Mouse (Mus musculus) forebrain, embryonic 12.5 days (tissue): ENCODE data around the gene Mgll. TPM values are rescaled to one million over a fixed set of nuclear protein-coding genes. Genes with fewer than 3 reads are reported as not detected.
A peak's percentile ranks its signal among the peaks of the same experiment; 100 is the strongest.

Source experiments
- ATAC-seq: fragments of 200-750 bp; cut with Nextera tagmentation; 2 replicates; pipeline ENCODE4 v1.8.0; 2017; ENCODE audit warnings: moderate TSS enrichment; ENCODE audit not compliant: low FRiP score
- H3K27ac ChIP-seq: fragments of 300-500 bp; sonication (generic); 2 replicates; pipeline ENCODE4 v1.5.1; 2016; ENCODE audit warnings: mild to moderate bottlenecking
- H3K27me3 ChIP-seq: fragments of 300-500 bp; sonication (generic); 2 replicates; pipeline ENCODE4 v1.6.1; 2016; ENCODE audit warnings: mild to moderate bottlenecking
- H3K36me3 ChIP-seq: fragments of 300-500 bp; sonication (generic); replicated peaks from 2 replicates; pipeline ENCODE4 v1.6.1; 2016; ENCODE audit warnings: mild to moderate bottlenecking
- H3K4me1 ChIP-seq: fragments of 300-500 bp; sonication (generic); 2 replicates; pipeline ENCODE4 v1.6.1; 2016
- H3K4me2 ChIP-seq: fragments of 300-500 bp; sonication (generic); 2 replicates; pipeline ENCODE4 v1.6.1; 2016; ENCODE audit warnings: mild to moderate bottlenecking, moderate library complexity
- H3K4me3 ChIP-seq: fragments of 300-500 bp; sonication (generic); replicated peaks from 2 replicates; pipeline ENCODE4 v1.5.1; 2016; ENCODE audit warnings: mild to moderate bottlenecking
- H3K9ac ChIP-seq: fragments of 300-500 bp; sonication (generic); 2 replicates; pipeline ENCODE4 v1.6.1; 2016; ENCODE audit warnings: mild to moderate bottlenecking
- H3K9me3 ChIP-seq: fragments of 300-500 bp; sonication (generic); 2 replicates; pipeline ENCODE4 v1.6.1; 2016
- WGBS: fragments of 180-500 bp; shearing (Covaris S2); methylation state at CpG from one replicate; pipeline ENCODE4 v1.1.7; 2016; 5-methylcytosine and 5-hydroxymethylcytosine counted together
- polyA plus RNA-seq: library from polyadenylated mRNA; unstranded; fragments of >200 nt; fragmentation: Nextera tagmentation; extraction: Ambion mirVana; gene quantifications from 2 replicates; pipeline ENCODE4 v1.2.1, GENCODE M21; 2016

Mgll gene
- polyA plus RNA-seq, 1 experiment from 2014 or later, result 5.5 TPM

GRCm38 (mm10) chr6:88758074-88758473 lies 33.9 kb downstream of the Mgll start:
- WGBS, result 95% methylated on average over 8 of the region's 8 CpGs
- H3K27ac ChIP-seq, result no peak overlapping the region
- H3K4me3 ChIP-seq, result no peak overlapping the region
- no peaks in the 10 kb centered on the region for H3K9me3 ChIP-seq
- no peak for ATAC-seq
- H3K36me3 ChIP-seq, result no peaks in the 10 kb centered on the region
- no peak overlapping the region for H3K4me2 ChIP-seq
- no peak overlapping the region for H3K9ac ChIP-seq
- no peaks in the 10 kb centered on the region for H3K27me3 ChIP-seq
- H3K4me1 ChIP-seq, result peaks cover 21% of the 10 kb centered on the region

GRCm38 (mm10) chr6:88758568-88759522 lies 34.6 kb downstream of the Mgll start:
- ATAC-seq, result no peak
- Histone ChIP-seq H3K27me3 (no peaks in the 10 kb centered on the region), H3K9ac (no peak overlapping the region), H3K36me3 (no peaks in the 10 kb centered on the region), H3K27ac (no peak overlapping the region), H3K4me3 (no peak overlapping the region), H3K4me2 (no peak overlapping the region), H3K9me3 (no peaks in the 10 kb centered on the region), H3K4me1 (peaks cover 19% of the 10 kb centered on the region; the same call in 1 of the 2 replicates)
- WGBS, result 81% methylated on average over 10 of the region's 10 CpGs

- 68% methylated on average over 17 of the region's 17 CpGs for WGBS
- ATAC-seq, result peak; percentile 78
- no peaks in the 10 kb centered on the region for H3K9me3 ChIP-seq
- peaks cover 19% of the 10 kb centered on the region; the same call in 1 of the 2 replicates for H3K4me1 ChIP-seq
- H3K27ac ChIP-seq, result peak overlapping the region; percentile 65
- H3K27me3 ChIP-seq, result no peaks in the 10 kb centered on the region
- no peaks in the 10 kb centered on the region for H3K36me3 ChIP-seq
- no peak overlapping the region for H3K9ac ChIP-seq
- H3K4me2 ChIP-seq, result no peak overlapping the region
- no peak overlapping the region for H3K4me3 ChIP-seq
Measured at GRCm38 (mm10) chr6:88759793-88760453, 35.7 kb downstream of the Mgll start.

- WGBS, result 69% methylated on average over 17 of the region's 17 CpGs
- Histone ChIP-seq H3K36me3 (no peaks in the 10 kb centered on the region), H3K27ac (no peak overlapping the region), H3K27me3 (no peaks in the 10 kb centered on the region), H3K4me1 (peaks cover 19% of the 10 kb centered on the region), H3K9ac (no peak overlapping the region), H3K4me3 (no peak overlapping the region), H3K4me2 (no peak overlapping the region), H3K9me3 (no peaks in the 10 kb centered on the region)
- no peak for ATAC-seq
Measured at GRCm38 (mm10) chr6:88760935-88761635, 36.9 kb downstream of the Mgll start.

- H3K4me1 ChIP-seq, result peaks cover 22% of the 10 kb centered on the region
- H3K36me3 ChIP-seq, result no peaks in the 10 kb centered on the region
- no peaks in the 10 kb centered on the region for H3K27me3 ChIP-seq
- no peak overlapping the region for H3K4me2 ChIP-seq
- H3K4me3 ChIP-seq, result no peak overlapping the region
- 79% methylated on average over 17 of the region's 17 CpGs for WGBS
- H3K9ac ChIP-seq, result no peak overlapping the region
- no peak overlapping the region for H3K27ac ChIP-seq
- H3K9me3 ChIP-seq, result no peaks in the 10 kb centered on the region
- ATAC-seq, result no peak
Measured at GRCm38 (mm10) chr6:88761684-88762439, 37.6 kb downstream of the Mgll start.

- Histone ChIP-seq H3K9me3 (no peaks in the 10 kb centered on the region), H3K4me1 (peaks cover 25% of the 10 kb centered on the region), H3K36me3 (no peaks in the 10 kb centered on the region), H3K27me3 (no peaks in the 10 kb centered on the region), H3K4me3 (no peak overlapping the region), H3K4me2 (no peak overlapping the region), H3K9ac (no peak overlapping the region), H3K27ac (no peak overlapping the region)
- ATAC-seq, result no peak
- WGBS, result 76% methylated on average over 13 of the region's 13 CpGs
Measured at GRCm38 (mm10) chr6:88762440-88763196, 38.4 kb downstream of the Mgll start.

- no peak for ATAC-seq
- Histone ChIP-seq H3K4me1 (peaks cover 25% of the 10 kb centered on the region), H3K27ac (no peak overlapping the region), H3K36me3 (no peaks in the 10 kb centered on the region), H3K9ac (no peak overlapping the region), H3K4me2 (no peak overlapping the region), H3K27me3 (no peaks in the 10 kb centered on the region), H3K9me3 (no peaks in the 10 kb centered on the region), H3K4me3 (no peak overlapping the region)
- WGBS, result 85% methylated on average over 3 of the region's 3 CpGs
Measured at GRCm38 (mm10) chr6:88763518-88764077, 39.4 kb downstream of the Mgll start.

GRCm38 (mm10) chr6:88764281-88764680 lies 40.1 kb downstream of the Mgll start:
- Histone ChIP-seq H3K9ac (no peak overlapping the region), H3K4me1 (peaks cover 25% of the 10 kb centered on the region), H3K27ac (no peak overlapping the region), H3K36me3 (no peaks in the 10 kb centered on the region), H3K9me3 (no peaks in the 10 kb centered on the region), H3K4me2 (no peak overlapping the region), H3K4me3 (no peak overlapping the region), H3K27me3 (no peaks in the 10 kb centered on the region)
- no peak for ATAC-seq
- 75% methylated on average over 4 of the region's 4 CpGs for WGBS

GRCm38 (mm10) chr6:88767740-88768139 lies 43.5 kb downstream of the Mgll start:
- no peaks in the 10 kb centered on the region for H3K9me3 ChIP-seq
- no peak overlapping the region for H3K9ac ChIP-seq
- no peak overlapping the region for H3K4me2 ChIP-seq
- no peak for ATAC-seq
- H3K4me3 ChIP-seq, result no peak overlapping the region
- H3K36me3 ChIP-seq, result no peaks in the 10 kb centered on the region
- peaks cover 6% of the 10 kb centered on the region; the same call in 1 of the 2 replicates for H3K4me1 ChIP-seq
- no peaks in the 10 kb centered on the region for H3K27me3 ChIP-seq
- 70% methylated on average over 4 of the region's 4 CpGs for WGBS
- no peak overlapping the region for H3K27ac ChIP-seq

GRCm38 (mm10) chr6:88769723-88770122 lies 45.5 kb downstream of the Mgll start:
- Histone ChIP-seq H3K36me3 (no peaks in the 10 kb centered on the region), H3K4me3 (no peak overlapping the region), H3K4me2 (no peak overlapping the region), H3K27ac (no peak overlapping the region), H3K9me3 (no peaks in the 10 kb centered on the region), H3K9ac (no peak overlapping the region), H3K27me3 (no peaks in the 10 kb centered on the region), H3K4me1 (peaks cover 9% of the 10 kb centered on the region; the same call in 1 of the 2 replicates)
- WGBS, result 90% methylated on average over 6 of the region's 6 CpGs
- no peak for ATAC-seq

GRCm38 (mm10) chr6:88770300-88770904 lies 46.2 kb downstream of the Mgll start:
- H3K9me3 ChIP-seq, result no peaks in the 10 kb centered on the region
- WGBS, result 81% methylated on average over 17 of the region's 17 CpGs
- H3K4me2 ChIP-seq, result no peak overlapping the region
- no peak for ATAC-seq
- H3K27ac ChIP-seq, result no peak overlapping the region
- no peaks in the 10 kb centered on the region for H3K36me3 ChIP-seq
- H3K27me3 ChIP-seq, result no peaks in the 10 kb centered on the region
- H3K4me1 ChIP-seq, result peaks cover 9% of the 10 kb centered on the region
- H3K4me3 ChIP-seq, result no peak overlapping the region
- no peak overlapping the region for H3K9ac ChIP-seq
